Mouse (Mus musculus) small intestine, adult 2 months (tissue): ENCODE measurements around the gene Palm2.

Experiments used
- CTCF ChIP-seq: fragments of 200-500 bp; IDR thresholded peaks from 2 replicates; pipeline ENCODE4 v1.5.1; 2012; ENCODE audit warnings: low read depth, mild to moderate bottlenecking, control low read depth, inconsistent platforms, low read length, moderate library complexity, mixed read lengths; ENCODE audit not compliant: insufficient replicate concordance, insufficient read length; ENCODE audit errors: extremely low read depth
- POLR2A ChIP-seq: fragments of 200-500 bp; IDR thresholded peaks from 2 replicates; pipeline ENCODE4 v1.6.1; 2012; ENCODE audit warnings: low read depth, mild to moderate bottlenecking, control low read depth, inconsistent platforms, low read length, moderate library complexity

- no peak for TF ChIP-seq CTCF
- TF ChIP-seq POLR2A = no peak
Observed at GRCm38 (mm10) chr4:57716735-57717134, 282.7 kb downstream of the Palm2 start.
